Mouse (Mus musculus): ENCODE data around the gene Adra2b.

DNA sequence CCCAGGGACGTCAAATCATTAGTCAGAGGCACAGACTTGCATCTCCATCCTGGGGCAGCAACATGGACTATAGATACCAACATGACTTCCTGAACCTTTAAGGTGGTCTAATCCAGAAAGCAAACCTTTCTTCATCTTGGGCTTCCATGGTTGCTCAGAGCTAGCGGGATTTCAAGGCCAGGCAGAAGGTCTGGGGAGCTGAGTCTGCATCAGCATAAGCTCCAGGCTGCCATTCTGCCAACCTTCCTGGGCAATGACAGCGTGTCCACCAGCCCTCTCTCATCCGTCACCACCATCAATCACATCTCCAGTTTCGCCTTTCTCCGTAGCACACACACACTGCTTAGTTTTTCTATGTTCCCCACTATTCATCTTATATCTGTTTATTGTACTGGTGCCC lies 23.7 kb upstream of the Adra2b start:
- no peak for TF ChIP-seq CTCF (IDR thresholded peaks at IDR 0.05; ENCODE audit: low read depth, low read length)
- TF ChIP-seq POLR2AphosphoS5 (IDR thresholded peaks at IDR 0.05; ENCODE audit: insufficient replicate concordance, low read depth, low read length), result no peak
- no peak for TF ChIP-seq GATA1 (IDR thresholded peaks at IDR 0.05; ENCODE audit: borderline replicate concordance, low read length)
- TF ChIP-seq GATA2 (IDR thresholded peaks at IDR 0.05; ENCODE audit: borderline replicate concordance, low read depth, low read length), result no peak
- TF ChIP-seq TAL1 (conservative IDR thresholded peaks at IDR 0.05; ENCODE audit: low read depth, low read length), result no peak

Data from G1E (cell line).